Mouse (Mus musculus): ENCODE results near the gene Pip4k2a.
A peak's percentile ranks its signal among the peaks of the same experiment; 100 is the strongest.

Pip4k2a gene

GRCm38 (mm10) chr2:18979046-18979445 lies 18.9 kb downstream of the Pip4k2a start:
- DNase-seq, result no peak

DNA sequence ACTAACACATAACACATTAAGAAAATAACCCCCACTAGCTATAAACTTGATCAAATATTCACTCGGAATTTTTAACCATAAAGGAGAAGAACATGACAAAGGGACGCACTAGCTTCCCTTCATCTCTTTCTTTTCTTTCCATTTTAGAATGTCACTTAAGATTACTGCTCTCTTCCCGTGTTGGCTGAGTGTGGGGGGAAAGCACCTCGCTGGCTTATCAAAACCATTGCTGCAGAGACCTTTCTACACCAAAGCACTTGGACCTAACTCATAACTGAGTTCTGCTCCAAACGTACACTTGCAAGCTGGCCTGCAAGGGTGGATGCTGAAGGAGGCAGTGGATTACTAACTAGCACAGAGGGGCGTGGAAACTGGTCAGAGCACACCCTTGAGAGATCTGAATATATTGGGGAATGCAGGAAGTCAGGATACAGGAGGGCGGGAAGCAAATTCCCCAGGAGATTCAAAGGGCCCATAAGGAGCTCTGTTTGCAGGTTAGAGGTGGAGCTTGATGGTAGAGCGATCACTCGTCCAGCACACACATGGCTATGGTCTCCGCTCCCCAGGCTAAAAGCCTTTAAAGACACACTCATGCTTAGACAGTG lies 20.6 kb downstream of the Pip4k2a start:
- DNase-seq, result no peak

GRCm38 (mm10) chr2:18976175-18976574 lies 21.8 kb downstream of the Pip4k2a start:
- no peak for DNase-seq

DNA sequence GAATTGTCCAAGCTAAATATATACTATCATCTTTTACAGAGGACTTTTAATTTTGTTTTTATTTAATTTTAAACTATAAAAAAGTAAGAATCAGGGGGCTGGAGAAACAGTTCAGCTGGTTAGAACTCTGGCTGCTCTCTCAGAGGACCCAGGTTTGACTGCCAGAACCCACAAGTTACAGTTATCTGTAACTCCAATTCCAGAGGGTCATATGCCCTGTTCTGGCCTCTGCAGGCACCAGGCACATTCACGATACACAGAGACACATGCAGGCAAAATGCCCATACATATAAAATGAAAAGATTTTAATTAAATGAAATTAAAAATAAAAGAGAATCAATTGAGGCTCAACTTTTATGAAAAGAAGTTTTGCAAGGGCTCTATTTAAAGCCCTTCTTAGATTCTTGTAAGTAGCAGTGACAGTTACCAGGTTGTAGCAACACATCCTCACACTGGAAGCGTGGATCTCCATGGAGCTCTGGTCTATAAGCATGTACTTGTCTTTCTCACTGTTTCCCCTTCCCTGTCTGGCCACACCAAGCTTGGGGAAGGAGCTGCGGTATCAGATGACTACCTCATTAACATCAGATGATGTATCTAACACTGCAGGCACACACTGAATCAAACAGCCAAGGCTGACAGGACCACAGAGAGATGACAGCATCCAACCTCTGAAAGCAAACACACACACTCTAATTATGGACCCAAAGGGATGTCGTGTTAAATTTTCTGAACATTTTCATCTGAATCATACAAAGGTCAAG lies 22.9 kb downstream of the Pip4k2a start:
- no peak for DNase-seq

DNA sequence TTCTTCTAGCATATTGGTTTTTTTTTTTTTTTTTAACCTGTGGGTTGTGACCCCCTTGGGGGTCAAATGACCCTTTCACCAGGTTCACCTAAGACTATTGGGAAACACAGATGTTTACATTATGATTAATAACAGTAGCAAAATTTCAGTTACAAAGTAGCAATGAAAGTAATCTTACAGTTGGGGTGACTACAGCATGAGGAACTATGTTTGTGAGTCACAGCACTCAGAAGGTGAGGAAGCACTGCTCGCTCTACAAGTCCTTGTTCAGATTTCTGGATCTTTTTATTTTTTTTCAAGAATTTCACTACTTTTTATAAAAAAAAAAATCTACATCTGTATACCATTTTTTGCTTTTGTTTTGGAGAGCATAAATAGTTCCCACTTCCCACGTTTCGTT lies 26.4 kb downstream of the Pip4k2a start:
- no peak for DNase-seq

DNA sequence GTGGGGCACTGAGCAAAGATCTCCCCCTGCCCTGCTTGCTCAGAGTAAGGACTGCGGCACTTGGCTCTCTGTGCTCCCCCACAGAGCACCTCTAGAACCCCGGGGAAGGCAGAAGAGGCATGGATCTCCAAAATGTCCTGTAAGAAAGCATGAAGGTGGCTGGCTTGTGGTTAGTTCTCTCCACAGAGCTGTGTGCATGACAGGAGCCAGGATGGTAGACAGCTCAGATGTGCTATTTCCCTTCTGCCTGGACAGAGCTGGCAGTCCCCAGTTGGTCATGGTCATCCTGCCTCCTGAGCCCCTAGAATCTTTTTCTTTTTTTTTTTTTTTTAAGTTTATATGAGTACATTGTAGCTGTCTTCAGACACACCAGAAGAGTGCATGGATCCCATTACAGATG lies 27.5 kb downstream of the Pip4k2a start:
- DNase-seq, result no peak

DNA sequence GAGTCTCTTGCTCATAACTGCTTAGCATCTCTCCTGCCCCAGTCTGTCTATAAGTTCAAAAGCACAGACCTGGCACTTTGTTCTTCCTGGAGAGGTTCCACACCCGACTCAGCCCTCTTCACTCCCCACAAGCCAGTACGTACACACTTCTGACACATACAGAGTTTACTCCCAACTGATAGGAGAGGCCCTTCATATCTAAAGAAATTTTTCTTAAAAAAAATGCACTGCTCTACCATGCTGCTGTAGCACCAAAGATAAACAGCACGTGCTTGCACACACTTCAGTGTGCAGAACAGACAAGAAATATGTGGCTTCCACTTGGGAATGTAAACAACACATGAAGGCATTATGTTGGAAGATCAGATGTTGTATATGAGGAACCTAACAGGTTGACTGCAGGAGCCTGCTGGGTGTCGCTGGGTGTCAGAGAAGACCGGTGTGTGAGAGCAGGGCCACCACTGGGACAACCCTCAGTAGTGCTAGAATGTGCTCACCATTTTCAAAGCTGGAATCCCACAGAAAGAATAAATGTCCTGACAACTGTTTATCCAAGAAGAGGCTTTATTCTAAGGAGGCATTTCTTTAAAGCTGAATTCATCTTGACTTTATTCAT lies 28.8 kb downstream of the Pip4k2a start:
- no peak for DNase-seq

- peak; percentile 62 for DNase-seq
Observed at GRCm38 (mm10) chr2:18967451-18968063, 30.4 kb downstream of the Pip4k2a start.

- DNase-seq, result no peak
Observed at GRCm38 (mm10) chr2:18966566-18966965, 31.4 kb downstream of the Pip4k2a start.

DNA sequence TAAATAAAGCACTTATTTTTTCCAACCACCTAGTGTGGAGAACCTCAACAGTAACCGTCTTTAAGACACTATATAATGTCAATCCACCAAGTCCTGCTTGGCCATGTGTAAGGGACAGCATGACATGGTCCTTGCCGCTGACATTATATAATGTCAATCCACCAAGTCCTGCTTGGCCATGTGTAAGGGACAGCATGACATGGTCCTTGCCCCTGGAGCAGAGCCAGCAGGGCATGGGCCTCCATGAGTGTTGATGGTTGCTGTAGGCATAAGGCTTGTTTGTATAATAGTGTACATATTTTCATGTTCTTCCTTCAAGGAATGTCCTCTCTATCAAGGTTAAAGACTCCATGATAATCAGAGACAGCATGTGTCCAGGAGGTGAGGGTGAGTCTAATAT lies 32.0 kb downstream of the Pip4k2a start:
- DNase-seq, result no peak

- DNase-seq, result no peak
Observed at GRCm38 (mm10) chr2:18965108-18965507, 32.8 kb downstream of the Pip4k2a start.

DNA sequence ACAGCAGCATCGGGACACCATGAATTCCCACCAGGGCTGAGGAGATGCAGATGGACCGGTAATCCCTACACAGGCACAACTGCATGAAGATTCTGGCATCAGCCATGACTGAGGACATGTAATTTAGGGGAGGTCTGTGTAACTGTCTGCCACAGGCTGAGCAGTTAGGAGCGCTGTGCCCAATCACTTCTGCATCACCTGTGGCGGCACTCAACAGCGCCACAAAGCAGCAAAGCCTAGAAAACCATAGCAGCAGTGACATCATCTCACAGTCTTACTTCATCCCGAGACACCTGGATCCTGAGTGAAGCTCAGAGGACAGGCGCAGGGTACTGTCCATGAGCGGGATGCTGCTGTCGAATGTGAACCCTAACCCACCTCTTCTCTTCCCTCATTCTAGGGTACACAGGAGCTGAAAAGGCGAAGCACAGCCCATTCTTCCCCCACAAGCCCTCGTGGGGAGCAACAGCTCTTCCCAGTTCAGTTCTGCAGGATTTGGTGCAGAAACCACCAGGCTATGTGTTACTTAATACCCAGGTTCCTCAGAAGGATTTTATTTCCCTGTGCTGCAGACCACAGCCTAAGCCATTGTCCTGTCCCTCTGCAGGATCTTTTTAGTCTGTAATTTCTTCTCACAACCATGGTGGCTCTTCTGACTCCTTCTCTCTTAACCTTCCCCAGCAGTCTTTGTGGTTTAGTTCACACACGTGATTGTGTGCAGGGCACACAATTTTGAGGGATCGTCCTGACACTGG lies 34.5 kb downstream of the Pip4k2a start:
- DNase-seq, result peak; percentile 50

DNA sequence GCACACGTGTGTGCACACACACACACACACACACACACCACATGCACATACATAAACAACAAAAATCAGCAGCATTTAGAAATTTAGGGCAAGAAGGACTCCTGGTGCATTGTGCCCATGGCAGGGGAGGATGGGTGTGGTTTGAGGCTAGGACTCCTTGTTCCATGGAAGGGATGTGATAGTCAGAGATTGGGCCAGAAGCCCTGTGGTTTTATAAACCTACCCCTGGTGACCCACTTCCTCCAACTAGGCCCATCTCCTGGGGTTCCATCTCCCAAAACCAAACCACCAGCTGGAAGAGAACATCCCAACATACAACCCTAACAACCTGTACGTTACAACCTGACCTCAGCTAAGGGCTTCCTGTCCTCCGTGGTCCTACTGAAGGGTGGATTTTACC lies 35.4 kb downstream of the Pip4k2a start:
- DNase-seq, result no peak

- DNase-seq, result no peak
Observed at GRCm38 (mm10) chr2:18960376-18960973, 37.5 kb downstream of the Pip4k2a start.

DNA sequence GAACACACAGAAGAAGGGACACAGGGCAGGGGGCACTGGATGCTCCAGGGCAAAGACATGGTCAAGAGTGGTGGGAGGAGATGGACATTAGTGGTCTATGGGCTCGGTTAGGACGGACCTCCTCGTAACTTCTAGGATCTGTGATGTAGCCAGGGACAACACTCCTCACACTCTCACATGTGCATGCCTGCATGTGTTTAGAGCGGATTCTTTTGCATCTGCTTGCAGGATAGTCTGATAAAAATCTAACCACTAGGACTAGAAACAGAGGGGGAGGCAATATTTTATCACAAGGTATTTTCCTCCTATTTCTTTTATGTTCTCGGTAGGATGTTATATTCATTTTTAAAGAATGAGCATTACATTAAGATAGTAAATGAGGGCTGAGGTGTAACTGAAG lies 38.4 kb downstream of the Pip4k2a start:
- DNase-seq, result no peak

DNA sequence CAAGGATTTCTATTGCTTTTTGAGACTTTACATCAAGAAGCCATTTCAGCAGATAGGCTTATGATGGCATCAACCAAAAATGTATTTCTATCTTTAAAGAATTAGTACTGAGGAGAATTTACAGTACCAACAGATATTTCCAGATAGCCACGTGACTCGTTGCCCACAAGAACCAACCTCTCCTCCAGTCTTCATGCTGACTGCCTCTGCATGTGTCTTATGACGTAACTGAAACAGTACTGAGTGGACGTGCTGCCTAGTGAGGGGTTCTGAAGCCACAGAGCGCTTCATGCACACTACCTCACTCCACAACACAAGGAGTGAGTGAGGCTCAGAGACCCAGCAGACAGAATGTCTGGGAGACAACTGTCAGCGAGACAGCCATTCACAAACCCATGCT lies 38.9 kb downstream of the Pip4k2a start:
- no peak for DNase-seq

- DNase-seq, result no peak
Observed at GRCm38 (mm10) chr2:18958501-18958900, 39.4 kb downstream of the Pip4k2a start.

GRCm38 (mm10) chr2:18958044-18958443 lies 39.9 kb downstream of the Pip4k2a start:
- DNase-seq, result peak; percentile 46

DNA sequence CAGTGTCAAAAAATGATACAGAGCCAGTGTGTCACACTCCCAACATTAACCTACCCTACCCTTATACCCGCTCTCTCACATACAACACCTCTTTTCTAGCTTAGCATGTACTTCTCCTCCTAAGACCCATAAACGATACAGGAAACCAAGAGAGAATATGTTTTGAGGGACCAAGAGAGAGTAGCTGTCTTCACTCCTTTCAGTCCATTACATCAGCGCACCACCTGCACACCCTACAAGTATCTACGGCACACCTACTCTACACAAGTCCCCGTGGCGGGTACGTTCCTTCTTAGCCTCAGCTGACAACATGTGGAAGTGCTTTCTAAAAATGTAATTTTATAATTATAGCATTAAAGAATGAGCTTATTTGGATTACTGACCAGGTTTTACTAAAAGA lies 40.5 kb downstream of the Pip4k2a start:
- DNase-seq, result peak; percentile 60

GRCm38 (mm10) chr2:18956945-18957344 lies 41.0 kb downstream of the Pip4k2a start:
- DNase-seq, result no peak

- DNase-seq, result no peak
Observed at GRCm38 (mm10) chr2:18956424-18956823, 41.5 kb downstream of the Pip4k2a start.

- DNase-seq, result peak; percentile 45
Observed at GRCm38 (mm10) chr2:18955671-18956070, 42.3 kb downstream of the Pip4k2a start.

DNA sequence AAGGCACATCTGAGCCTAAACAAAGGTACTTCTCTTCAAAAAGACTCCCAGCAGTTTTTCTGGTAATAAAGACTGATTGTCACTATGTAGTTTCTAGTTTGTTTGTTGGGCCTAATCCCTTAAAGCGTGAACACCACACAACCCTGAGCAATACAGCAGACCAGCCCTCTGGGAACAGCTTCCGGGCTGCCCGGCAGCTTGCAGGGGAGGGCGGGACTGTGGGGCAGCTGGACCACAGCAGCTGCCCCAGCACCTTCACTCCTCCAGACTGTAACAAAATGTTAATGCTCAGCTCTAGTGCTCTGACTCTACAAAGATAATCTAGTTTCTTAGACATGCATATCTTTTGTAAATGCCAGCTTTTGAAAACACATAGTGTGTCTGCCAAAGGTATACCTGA lies 42.9 kb downstream of the Pip4k2a start:
- no peak for DNase-seq
